Mouse (Mus musculus): Measurements from ENCODE around the gene Kif1a.
"Not testable (repeated sequence)": the region's sequence is repeated elsewhere in the genome, so short reads cannot be mapped to it uniquely, and the experiment has no call there.

Gene Kif1a

GRCm38 (mm10) chr1:93015136-93015535 is 86.6 kb downstream of the Kif1a start:
- no peak for DNase-seq

- DNase-seq: peak; percentile 32
Observed at GRCm38 (mm10) chr1:93014460-93014859, 87.3 kb downstream of the Kif1a start.

- DNase-seq: no peak
Observed at GRCm38 (mm10) chr1:93013367-93013766, 88.4 kb downstream of the Kif1a start.

GRCm38 (mm10) chr1:93012103-93012585 is 89.6 kb downstream of the Kif1a start:
- DNase-seq: no peak

- DNase-seq: no peak
Observed at GRCm38 (mm10) chr1:93010731-93011130, 91.0 kb downstream of the Kif1a start.

GRCm38 (mm10) chr1:93009196-93009595 is 92.6 kb downstream of the Kif1a start:
- DNase-seq: peak; percentile 43

- DNase-seq: no peak
Observed at GRCm38 (mm10) chr1:93006061-93006460, 95.7 kb downstream of the Kif1a start, which contains the start of gene Aqp12. TSS of gene Aqp12 (plus strand) at chr1:93006334.

GRCm38 (mm10) chr1:92992880-92993279 is 108.9 kb downstream of the Kif1a start:
- DNase-seq: no peak

GRCm38 (mm10) chr1:92992214-92992855 is 109.4 kb downstream of the Kif1a start:
- no peak for DNase-seq

GRCm38 (mm10) chr1:92989891-92990290 is 111.9 kb downstream of the Kif1a start:
- no peak for DNase-seq

- no peak for DNase-seq
Observed at GRCm38 (mm10) chr1:92988894-92989293, 112.9 kb downstream of the Kif1a start.

GRCm38 (mm10) chr1:92984999-92985398 is 116.8 kb downstream of the Kif1a start:
- no peak for DNase-seq

- DNase-seq: no peak
Observed at GRCm38 (mm10) chr1:92982931-92983605, 118.7 kb downstream of the Kif1a start.

GRCm38 (mm10) chr1:92981056-92981845 is 120.5 kb downstream of the Kif1a start:
- DNase-seq: peak; percentile 58

GRCm38 (mm10) chr1:92979073-92979602 is 122.6 kb downstream of the Kif1a start:
- DNase-seq: no peak

- DNase-seq: no peak
Observed at GRCm38 (mm10) chr1:92978645-92979044, 123.1 kb downstream of the Kif1a start.

- peak; percentile 38 for DNase-seq
Observed at GRCm38 (mm10) chr1:92976141-92976566, 125.6 kb downstream of the Kif1a start.

GRCm38 (mm10) chr1:92972854-92973253 is 128.9 kb downstream of the Kif1a start:
- DNase-seq: no peak

- no peak for DNase-seq
Observed at GRCm38 (mm10) chr1:92971879-92972795, 129.6 kb downstream of the Kif1a start.

- not testable (repeated sequence) for DNase-seq
Observed at GRCm38 (mm10) chr1:92970791-92971190, 131.0 kb downstream of the Kif1a start.

Data from kidney, adult 11 months (tissue).